Mouse (Mus musculus): ENCODE data around the gene Podn. TPM values are rescaled to one million over a fixed set of nuclear protein-coding genes. Genes with fewer than 3 reads are reported as not detected.
"Not testable (repeated sequence)": the region's sequence is repeated elsewhere in the genome, so short reads cannot be mapped to it uniquely, and the experiment has no call there.

Gene Podn
- total RNA-seq, 2 experiments from 2014 or later = 12.1 to 24.1 TPM

DNA sequence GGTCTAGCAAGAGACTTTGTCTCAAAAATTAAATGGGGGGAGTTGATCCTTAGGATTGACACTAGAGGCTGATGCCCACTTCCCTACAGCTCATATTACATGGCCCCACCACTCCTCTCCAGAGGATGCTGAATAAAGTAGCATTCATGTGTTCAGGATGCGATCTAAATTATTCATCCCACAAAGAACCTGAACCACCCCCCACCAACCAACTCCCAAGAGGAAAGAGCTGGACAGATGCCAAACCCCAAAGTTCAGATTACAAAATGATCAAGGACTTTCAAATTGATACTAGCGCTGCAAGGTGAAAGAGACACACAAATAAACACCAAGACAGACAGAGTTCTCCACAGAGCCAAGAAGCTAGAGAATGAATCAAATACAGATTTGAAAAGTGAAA lies 16.5 kb downstream of the Podn start:
- no peak for DNase-seq
- intact Hi-C loops (cut with DNase I) = loop anchor here (10.0 kb wide), 1 partner anchor 245 kb away; the partner anchor contains the start of gene Coa7

DNA sequence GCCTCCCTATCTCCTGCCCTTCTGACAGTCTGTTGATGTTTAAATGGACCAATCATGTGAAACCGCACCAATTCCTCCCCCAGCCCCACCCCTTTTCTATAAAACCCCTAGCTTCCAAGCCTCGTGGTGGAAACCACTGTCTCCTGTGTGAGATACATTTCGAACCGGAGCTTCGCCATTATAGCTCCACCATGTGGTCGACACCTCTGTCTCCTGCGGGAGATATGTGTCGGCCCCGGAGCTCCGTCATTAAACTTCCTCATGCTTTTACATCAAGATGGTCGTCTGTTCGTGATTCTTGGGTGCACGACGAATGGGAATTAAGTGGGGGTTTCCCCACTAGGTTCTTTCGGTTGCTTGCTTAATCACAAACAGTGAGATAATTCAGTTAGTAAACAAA lies 17.1 kb downstream of the Podn start:
- intact Hi-C loops (cut with DNase I) = loop anchor here (10.0 kb wide), 1 partner anchor 246 kb away; the partner anchor contains the start of gene Coa7
- DNase-seq = not testable (repeated sequence)

- intact Hi-C loops (cut with DNase I) = loop anchor here (10.0 kb wide), 1 partner anchor 247 kb away; the partner anchor contains the start of gene Coa7
- no peak for DNase-seq
Measured at GRCm38 (mm10) chr4:108077224-108077955, 18.9 kb downstream of the Podn start.

GRCm38 (mm10) chr4:108074204-108074823 lies 21.9 kb downstream of the Podn start:
- no peak for DNase-seq
- intact Hi-C loops (cut with DNase I) = loop anchor here (5.0 to 10.0 kb wide), 3 partner anchors 43 to 250 kb away; partner anchors contain the start of gene Coa7

DNA sequence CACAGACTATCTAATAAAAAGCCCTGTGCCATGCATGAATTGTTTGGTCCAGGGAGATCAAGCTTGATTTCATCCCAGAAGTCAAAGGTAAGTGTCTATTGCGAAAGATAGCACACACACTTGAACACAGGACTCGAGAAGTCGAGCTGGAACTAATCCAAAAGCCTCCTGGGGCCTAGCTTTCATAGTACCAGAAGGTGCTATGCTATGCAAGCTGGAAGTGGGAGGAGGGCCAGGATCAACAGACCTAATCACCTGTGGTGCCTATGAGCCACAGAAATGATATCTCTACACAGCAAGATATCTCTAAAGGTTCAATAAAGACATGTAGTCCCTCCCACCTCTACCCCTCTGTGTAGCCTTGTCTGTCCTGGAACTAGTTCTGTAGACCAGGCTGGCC lies 24.2 kb downstream of the Podn start:
- intact Hi-C loops (cut with DNase I) = loop anchor here (5.0 to 10.0 kb wide), 3 partner anchors 45 to 253 kb away; partner anchors contain the start of gene Coa7
- DNase-seq = no peak

DNA sequence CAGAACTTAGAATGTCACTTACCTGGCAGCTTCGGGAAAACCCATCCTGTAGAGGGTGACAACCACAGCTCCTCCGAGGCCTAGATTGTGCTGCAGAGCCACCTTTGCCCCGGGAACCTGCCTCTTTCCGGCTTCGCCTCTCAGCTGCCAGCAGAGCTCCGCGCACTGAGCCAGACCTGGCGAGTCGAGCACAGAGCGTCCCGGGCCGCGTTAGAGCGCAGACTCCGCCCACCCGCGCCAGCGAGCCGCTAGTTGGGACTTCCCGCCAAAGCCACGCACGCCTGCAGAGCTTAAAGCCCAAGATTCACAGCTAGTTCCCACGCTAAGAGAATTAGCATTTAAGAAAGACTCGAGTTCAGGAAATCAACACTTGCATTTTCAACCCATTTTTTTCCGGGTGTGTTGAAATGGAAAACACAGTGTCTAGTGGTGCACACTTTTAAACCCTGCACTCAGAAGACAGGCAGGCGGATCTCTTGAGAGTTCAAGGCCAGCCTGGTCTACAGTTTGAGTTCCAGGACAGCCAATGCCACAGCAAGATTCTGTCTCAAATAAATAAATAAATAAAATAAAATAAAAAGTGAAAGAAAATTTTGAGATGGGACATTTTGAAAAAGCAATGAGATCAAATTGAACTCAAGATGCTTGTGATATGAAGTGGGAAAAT lies 24.9 kb downstream of the Podn start:
- DNase-seq = peak; percentile 96 to 97
- intact Hi-C loops (cut with DNase I) = loop anchor here (5.0 to 10.0 kb wide), 3 partner anchors 46 to 253 kb away; partner anchors contain the start of gene Coa7

GRCm38 (mm10) chr4:108070723-108071122 lies 25.5 kb downstream of the Podn start:
- DNase-seq = peak; percentile 26 to 41
- intact Hi-C loops (cut with DNase I) = loop anchor here (5.0 to 10.0 kb wide), 3 partner anchors 47 to 254 kb away; partner anchors contain the start of gene Coa7

GRCm38 (mm10) chr4:108070286-108070685 lies 26.0 kb downstream of the Podn start:
- intact Hi-C loops (cut with DNase I) = loop anchor here (5.0 to 10.0 kb wide), 3 partner anchors 47 to 255 kb away; partner anchors contain the start of gene Coa7
- no peak for DNase-seq

DNA sequence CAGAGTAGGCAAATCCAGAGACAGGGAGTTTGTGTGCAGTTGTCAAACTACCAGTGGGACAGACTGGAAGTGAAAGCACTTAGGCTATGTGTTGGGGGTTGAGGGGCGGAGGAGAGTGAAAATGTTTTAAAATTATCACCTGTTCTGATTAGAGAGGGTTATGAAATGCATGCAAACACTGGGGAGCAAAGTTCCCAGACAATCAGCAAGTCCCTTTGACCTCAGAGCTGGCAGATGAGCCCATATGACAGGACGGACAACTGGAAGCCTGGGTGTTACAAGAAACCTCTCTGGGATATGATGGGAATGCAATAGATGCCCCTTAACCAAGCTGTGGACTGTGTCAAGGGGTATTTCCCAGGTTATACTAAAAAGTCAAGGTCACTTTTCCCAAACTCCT lies 28.2 kb downstream of the Podn start:
- intact Hi-C loops (cut with DNase I) = no loop called here

DNA sequence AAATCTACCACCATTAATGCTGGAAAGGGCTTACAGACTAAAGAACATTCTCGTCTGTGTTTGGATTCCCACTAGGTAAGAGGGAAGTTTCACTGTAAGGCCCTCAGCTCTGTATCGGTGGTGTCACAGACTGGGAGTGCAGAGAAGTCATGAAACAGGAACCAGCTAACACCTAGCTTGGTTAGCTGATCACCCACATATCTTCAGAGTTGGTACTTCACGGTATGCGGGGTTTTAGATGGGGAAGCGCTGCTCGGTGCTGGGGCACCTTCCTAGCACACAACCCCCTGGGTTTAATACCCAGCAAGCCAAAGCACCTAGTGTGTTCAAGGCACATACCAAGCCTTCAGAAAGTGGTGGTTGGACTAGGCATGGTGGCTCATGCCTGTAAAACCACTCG lies 29.0 kb downstream of the Podn start:
- no peak for DNase-seq
- intact Hi-C loops (cut with DNase I) = no loop called here

More for the DNA sequence above, 28.2 kb downstream of the Podn start:
- DNase-seq = no peak

- intact Hi-C loops (cut with DNase I) = no loop called here
- no peak for DNase-seq
Measured at GRCm38 (mm10) chr4:108066569-108066968, 29.7 kb downstream of the Podn start.

GRCm38 (mm10) chr4:108065176-108065844 lies 30.9 kb downstream of the Podn start:
- intact Hi-C loops (cut with DNase I) = no loop called here
- DNase-seq = no peak

- intact Hi-C loops (cut with DNase I) = no loop called here
Measured at GRCm38 (mm10) chr4:108063616-108064015, 32.6 kb downstream of the Podn start.

GRCm38 (mm10) chr4:108062524-108062923 lies 33.7 kb downstream of the Podn start:
- no peak for DNase-seq
- intact Hi-C loops (cut with DNase I) = no loop called here

More at GRCm38 (mm10) chr4:108063616-108064015, 32.6 kb downstream of the Podn start:
- no peak for DNase-seq

- DNase-seq = no peak
- intact Hi-C loops (cut with DNase I) = no loop called here
Measured at GRCm38 (mm10) chr4:108060774-108061173, 35.5 kb downstream of the Podn start.

DNA sequence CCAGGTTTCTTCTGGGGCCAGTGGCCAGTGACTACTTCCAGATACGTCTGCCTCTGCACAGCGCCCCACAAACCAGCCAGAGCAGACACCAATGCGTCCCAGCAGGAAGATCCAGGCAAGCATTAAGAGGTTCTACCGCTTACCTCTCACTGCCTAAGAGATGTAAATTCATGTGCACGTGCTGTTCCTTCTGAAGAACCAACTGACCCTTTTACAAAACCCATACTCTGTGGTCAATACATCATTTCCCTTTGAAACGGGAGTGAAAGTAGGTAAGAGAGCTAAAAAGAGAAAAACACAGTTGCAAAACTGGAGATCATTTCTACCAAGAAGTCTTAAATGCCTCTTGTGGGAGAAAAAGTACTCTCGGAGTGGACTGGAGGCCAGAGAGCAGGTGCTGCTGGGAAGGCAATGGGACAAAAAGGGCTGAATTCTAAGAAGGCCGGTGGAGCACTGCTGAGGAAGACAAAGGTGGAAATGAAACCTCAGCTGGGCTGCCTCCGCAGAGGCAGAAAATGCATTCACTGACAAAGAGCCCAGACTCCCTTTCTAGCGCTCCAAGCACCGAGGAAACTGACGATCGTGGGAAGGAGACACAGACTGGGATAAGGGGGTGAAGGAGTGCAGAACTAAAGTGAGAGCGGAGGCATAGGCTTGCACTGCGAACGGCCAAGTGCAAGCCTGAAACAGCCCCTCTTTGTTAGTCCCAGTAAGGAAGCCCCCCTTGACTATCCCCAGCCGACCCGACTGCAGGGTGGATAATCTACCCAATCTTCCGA lies 36.5 kb downstream of the Podn start:
- intact Hi-C loops (cut with DNase I) = no loop called here
- DNase-seq = no peak

DNA sequence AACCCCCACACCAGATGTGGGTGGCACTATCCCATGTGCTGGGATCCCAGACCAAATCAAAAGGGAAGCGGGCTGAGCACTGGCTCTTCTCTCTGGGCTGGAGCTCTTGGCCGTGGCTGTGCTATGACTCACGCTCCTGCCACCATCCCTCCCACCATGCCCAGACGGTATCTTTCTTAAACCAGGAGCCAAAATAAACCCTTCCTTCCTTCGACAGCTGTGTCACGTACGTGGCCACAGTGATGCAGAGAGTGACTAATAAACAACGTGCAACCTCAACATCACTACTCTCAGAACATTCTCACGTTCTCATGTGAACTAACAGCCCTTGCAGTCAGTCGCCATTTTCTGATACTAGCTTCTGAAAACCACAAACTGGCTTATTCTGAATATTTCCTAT lies 38.1 kb downstream of the Podn start:
- DNase-seq = peak; percentile 26 to 37
- intact Hi-C loops (cut with DNase I) = no loop called here

DNA sequence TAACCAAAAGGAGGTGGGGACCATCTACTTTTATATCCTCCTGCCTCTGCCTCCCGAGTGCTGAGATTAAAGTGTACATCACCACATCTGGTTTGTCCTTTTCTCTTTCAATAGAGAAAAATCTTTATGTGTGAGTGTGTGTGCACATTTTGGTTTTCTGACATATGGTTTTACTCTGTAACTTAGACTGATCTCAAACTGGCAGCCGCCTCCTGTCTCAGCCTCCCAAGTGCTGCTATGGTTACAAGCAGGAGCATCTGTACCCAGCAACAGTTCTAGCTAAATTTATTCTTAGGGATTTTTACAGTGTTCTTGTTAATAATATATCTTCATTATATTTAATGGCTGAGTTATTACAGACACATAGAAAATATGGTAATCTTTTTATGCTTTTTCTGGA lies 39.0 kb downstream of the Podn start:
- DNase-seq = no peak
- intact Hi-C loops (cut with DNase I) = no loop called here

GRCm38 (mm10) chr4:108055873-108056272 lies 40.4 kb downstream of the Podn start:
- no peak for DNase-seq
- intact Hi-C loops (cut with DNase I) = no loop called here

- intact Hi-C loops (cut with DNase I) = loop anchor here (5.0 kb wide), 1 partner anchor 680 kb away; no protein-coding TSS in a partner anchor
- no peak for DNase-seq
Measured at GRCm38 (mm10) chr4:108052673-108053072, 43.6 kb downstream of the Podn start.

Data from heart, postnatal 10 days (tissue).